Mouse (Mus musculus) forebrain, embryonic 10.5 days (tissue): ENCODE results near the gene Fancc. TPM values are rescaled to one million over a fixed set of nuclear protein-coding genes. Genes with fewer than 3 reads are reported as not detected.
A peak's percentile ranks its signal among the peaks of the same experiment; 100 is the strongest.

ENCODE experiments used
- DNase-seq: peaks from one replicate; pipeline ENCODE4 v3.0.0-alpha.2; 2017; ENCODE audit warnings: low spot score; ENCODE audit errors: extremely low spot score
- H3K27ac ChIP-seq: fragments of 300-500 bp; sonication (generic); 2 replicates; pipeline ENCODE4 v1.5.1; 2016; ENCODE audit warnings: mild to moderate bottlenecking
- H3K27me3 ChIP-seq: fragments of 300-500 bp; sonication (generic); 2 replicates; pipeline ENCODE4 v1.6.1; 2016; ENCODE audit warnings: mild to moderate bottlenecking; ENCODE audit not compliant: poor library complexity, severe bottlenecking
- H3K36me3 ChIP-seq: fragments of 300-500 bp; sonication (generic); replicated peaks from 2 replicates; pipeline ENCODE4 v1.6.1; 2016; ENCODE audit warnings: mild to moderate bottlenecking, moderate library complexity
- H3K4me1 ChIP-seq: fragments of 300-500 bp; sonication (generic); 2 replicates; pipeline ENCODE4 v1.6.1; 2016
- H3K4me3 ChIP-seq: fragments of 300-500 bp; sonication (generic); 2 replicates; pipeline ENCODE4 v1.5.1; 2016; ENCODE audit warnings: mild to moderate bottlenecking, moderate library complexity
- H3K9me3 ChIP-seq: fragments of 300-500 bp; sonication (generic); 2 replicates; pipeline ENCODE4 v1.6.1; 2016; ENCODE audit warnings: mild to moderate bottlenecking, moderate library complexity
- WGBS: fragments of 180-500 bp; shearing (Covaris S2); methylation state at CpG from one replicate; pipeline ENCODE4 v1.1.7; 2016; 5-methylcytosine and 5-hydroxymethylcytosine counted together
- polyA plus RNA-seq: library from polyadenylated mRNA; unstranded; fragments of >200 nt; fragmentation: Nextera tagmentation; extraction: Ambion mirVana; gene quantifications from 2 replicates; pipeline ENCODE4 v1.2.1, GENCODE M21; 2016

Fancc gene
- polyA plus RNA-seq, 1 experiment from 2014 or later: 22.4 TPM

DNA sequence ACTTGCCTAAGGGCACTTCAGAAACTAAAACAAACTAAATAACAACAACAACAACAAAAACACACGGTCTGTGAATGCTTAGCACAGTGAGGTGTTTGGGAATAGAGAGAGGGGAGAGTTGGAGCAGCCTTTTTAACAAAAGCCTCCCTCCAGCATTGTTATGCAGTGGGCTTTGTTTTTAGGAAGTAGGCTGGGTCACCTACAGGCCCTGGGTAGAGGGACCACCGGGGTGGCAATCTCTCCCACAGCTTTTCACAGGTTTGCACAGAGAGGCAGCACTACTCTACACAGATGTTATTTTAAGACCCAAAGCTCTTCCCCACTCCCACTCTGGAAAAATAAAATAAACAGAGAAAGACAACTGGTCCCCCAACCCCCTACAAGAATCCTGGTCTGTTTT is 31.8 kb upstream of the Fancc start:
- WGBS: 6% methylated on average over 2 of the region's 2 CpGs
- no peak for DNase-seq
- peaks cover 99% of the 10 kb centered on the region for H3K36me3 ChIP-seq
- H3K4me3 ChIP-seq: peak overlapping the region; percentile 12; the same call in 1 of the 2 replicates
- H3K4me1 ChIP-seq: peaks cover 74% of the 10 kb centered on the region
- H3K27ac ChIP-seq: peak overlapping the region; percentile 79
- no peaks in the 10 kb centered on the region for H3K9me3 ChIP-seq
- H3K27me3 ChIP-seq: peaks cover 13% of the 10 kb centered on the region; the same call in 1 of the 2 replicates

GRCm38 (mm10) chr13:63528164-63528675 is 31.1 kb upstream of the Fancc start:
- DNase-seq: peak; percentile 45
- H3K27ac ChIP-seq: peak overlapping the region; percentile 79
- no peaks in the 10 kb centered on the region for H3K9me3 ChIP-seq
- peak overlapping the region; percentile 12; the same call in 1 of the 2 replicates for H3K4me3 ChIP-seq
- peaks cover 80% of the 10 kb centered on the region for H3K4me1 ChIP-seq
- H3K36me3 ChIP-seq: peaks cover 99% of the 10 kb centered on the region
- peaks cover 13% of the 10 kb centered on the region; the same call in 1 of the 2 replicates for H3K27me3 ChIP-seq
- 8% methylated on average over 5 of the region's 5 CpGs for WGBS

DNA sequence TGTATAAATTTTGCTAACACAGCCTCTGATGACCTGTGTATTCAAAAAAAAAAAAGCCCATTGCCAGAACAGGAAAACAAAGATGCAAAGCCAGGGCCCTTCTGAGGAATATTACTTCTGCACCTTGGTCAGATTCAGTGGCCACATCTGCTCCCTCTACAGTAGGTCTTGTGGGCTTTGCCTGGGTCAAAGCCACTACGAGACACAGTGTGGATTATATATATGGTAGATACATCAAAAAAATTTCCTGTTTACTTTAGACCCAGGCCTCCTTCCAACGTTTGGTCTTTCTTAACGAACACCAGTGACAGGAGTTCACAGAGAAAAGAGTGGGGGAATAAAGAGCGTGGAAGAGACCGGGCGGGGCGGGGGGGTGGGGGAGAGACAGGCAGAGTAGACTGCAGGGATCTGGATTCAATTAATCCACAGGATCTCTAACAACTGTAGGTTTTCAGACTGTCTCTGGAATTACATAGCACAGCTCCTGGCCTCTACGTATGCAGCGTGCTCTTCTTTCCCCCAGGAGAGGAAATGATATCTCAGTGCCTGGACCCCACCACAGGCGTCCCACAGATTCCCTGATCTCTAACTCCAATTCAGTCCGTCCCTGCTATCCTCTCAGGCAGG is 28.6 kb upstream of the Fancc start:
- 58% methylated on average over 11 of the region's 11 CpGs for WGBS
- peaks cover 86% of the 10 kb centered on the region for H3K4me1 ChIP-seq
- peaks cover 13% of the 10 kb centered on the region; the same call in 1 of the 2 replicates for H3K27me3 ChIP-seq
- H3K4me3 ChIP-seq: no peak overlapping the region
- no peak overlapping the region; the same call in 1 of the 2 replicates for H3K27ac ChIP-seq
- H3K9me3 ChIP-seq: no peaks in the 10 kb centered on the region
- H3K36me3 ChIP-seq: peaks cover 98% of the 10 kb centered on the region
- no peak for DNase-seq

GRCm38 (mm10) chr13:63524608-63525570 is 27.8 kb upstream of the Fancc start:
- DNase-seq: no peak

GRCm38 (mm10) chr13:63524061-63524460 is 27.0 kb upstream of the Fancc start:
- no peak overlapping the region for H3K27ac ChIP-seq
- peaks cover 98% of the 10 kb centered on the region for H3K36me3 ChIP-seq
- no peak overlapping the region for H3K4me3 ChIP-seq
- H3K9me3 ChIP-seq: no peaks in the 10 kb centered on the region
- no peak for DNase-seq
- WGBS: 90% methylated on average over 2 of the region's 2 CpGs
- peaks cover 72% of the 10 kb centered on the region for H3K4me1 ChIP-seq
- peaks cover 13% of the 10 kb centered on the region; the same call in 1 of the 2 replicates for H3K27me3 ChIP-seq

More at GRCm38 (mm10) chr13:63524608-63525570, 27.8 kb upstream of the Fancc start:
- peak overlapping the region; percentile 48; the same call in 1 of the 2 replicates for H3K27ac ChIP-seq
- H3K4me3 ChIP-seq: no peak overlapping the region
- H3K9me3 ChIP-seq: no peaks in the 10 kb centered on the region
- WGBS: 71% methylated on average over 25 of the region's 25 CpGs
- peaks cover 98% of the 10 kb centered on the region for H3K36me3 ChIP-seq
- H3K27me3 ChIP-seq: peaks cover 13% of the 10 kb centered on the region; the same call in 1 of the 2 replicates
- peaks cover 78% of the 10 kb centered on the region for H3K4me1 ChIP-seq

GRCm38 (mm10) chr13:63522832-63523231 is 25.8 kb upstream of the Fancc start:
- Histone ChIP-seq H3K27me3 (peaks cover 12% of the 10 kb centered on the region; the same call in 1 of the 2 replicates), H3K4me1 (peaks cover 60% of the 10 kb centered on the region), H3K4me3 (no peak overlapping the region), H3K27ac (0 out of 2 replicates have a peak overlapping the region, but pooled peaks have one; percentile 20), H3K9me3 (no peaks in the 10 kb centered on the region), H3K36me3 (peaks cover 98% of the 10 kb centered on the region)
- no peak for DNase-seq
- WGBS: 83% methylated on average over 10 of the region's 10 CpGs

DNA sequence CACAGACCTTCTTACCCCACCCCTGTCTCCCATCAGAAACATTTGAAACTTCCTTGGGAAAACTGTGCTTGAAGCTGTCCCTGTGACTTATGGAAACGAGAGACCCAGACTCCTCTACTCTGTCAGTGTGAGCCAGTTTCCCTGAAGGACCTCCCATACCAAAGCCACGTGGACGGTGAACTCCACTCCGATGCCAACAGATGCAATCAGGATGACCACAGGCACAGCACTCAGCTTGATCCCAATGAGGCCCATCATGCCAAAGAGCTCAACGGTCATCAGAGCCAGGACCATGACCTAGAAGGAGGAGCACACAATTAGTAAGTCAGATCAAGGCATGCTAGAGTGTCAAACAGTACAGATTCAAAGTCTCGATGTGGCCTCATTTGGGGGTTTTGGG is 23.0 kb upstream of the Fancc start:
- Histone ChIP-seq H3K9me3 (no peaks in the 10 kb centered on the region), H3K4me3 (no peak overlapping the region), H3K27ac (no peak overlapping the region), H3K27me3 (no peaks in the 10 kb centered on the region), H3K4me1 (peaks cover 48% of the 10 kb centered on the region), H3K36me3 (peaks cover 98% of the 10 kb centered on the region)
- WGBS: 93% methylated on average over 6 of the region's 6 CpGs
- no peak for DNase-seq

DNA sequence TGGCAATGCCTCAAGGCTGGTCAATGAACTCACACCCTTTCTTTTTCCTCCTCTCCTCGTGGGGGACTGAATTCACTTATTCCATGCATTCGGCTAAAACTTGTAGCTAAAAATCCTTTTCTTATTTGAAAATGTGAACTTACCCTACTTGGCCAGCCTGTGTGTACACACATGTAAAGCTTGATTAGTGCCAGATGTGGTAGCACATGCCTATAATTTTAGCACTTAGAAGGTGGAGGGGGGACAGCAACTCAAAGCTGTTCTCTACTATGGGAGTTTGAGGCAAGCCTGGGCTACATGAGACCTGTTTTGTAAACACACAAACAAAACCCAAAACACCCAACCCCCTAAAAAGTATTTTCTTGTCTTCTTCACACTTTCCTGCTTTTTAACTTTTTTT is 19.5 kb upstream of the Fancc start:
- H3K4me1 ChIP-seq: peaks cover 53% of the 10 kb centered on the region
- no peak overlapping the region for H3K27ac ChIP-seq
- peaks cover 98% of the 10 kb centered on the region for H3K36me3 ChIP-seq

GRCm38 (mm10) chr13:63515542-63515941 is 18.5 kb upstream of the Fancc start:
- DNase-seq: no peak
- H3K4me1 ChIP-seq: peaks cover 63% of the 10 kb centered on the region
- H3K36me3 ChIP-seq: peaks cover 100% of the 10 kb centered on the region
- peak overlapping the region; percentile 85 for H3K27ac ChIP-seq
- H3K4me3 ChIP-seq: peak overlapping the region; percentile 13; the same call in 1 of the 2 replicates
- H3K9me3 ChIP-seq: no peaks in the 10 kb centered on the region
- no peaks in the 10 kb centered on the region for H3K27me3 ChIP-seq
- WGBS: 80% methylated on average over 5 of the region's 5 CpGs

More for the DNA sequence above, 19.5 kb upstream of the Fancc start:
- 92% methylated on average over 2 of the region's 2 CpGs for WGBS
- Histone ChIP-seq H3K27me3 (no peaks in the 10 kb centered on the region), H3K9me3 (no peaks in the 10 kb centered on the region), H3K4me3 (no peak overlapping the region)
- DNase-seq: no peak

GRCm38 (mm10) chr13:63514931-63515360 is 17.9 kb upstream of the Fancc start:
- peak overlapping the region; percentile 85 for H3K27ac ChIP-seq
- 31% methylated on average over 8 of the region's 8 CpGs for WGBS
- H3K4me1 ChIP-seq: peaks cover 63% of the 10 kb centered on the region
- DNase-seq: peak; percentile 56
- no peaks in the 10 kb centered on the region for H3K9me3 ChIP-seq
- H3K4me3 ChIP-seq: peak overlapping the region; percentile 13; the same call in 1 of the 2 replicates
- H3K27me3 ChIP-seq: no peaks in the 10 kb centered on the region
- peaks cover 100% of the 10 kb centered on the region for H3K36me3 ChIP-seq

DNA sequence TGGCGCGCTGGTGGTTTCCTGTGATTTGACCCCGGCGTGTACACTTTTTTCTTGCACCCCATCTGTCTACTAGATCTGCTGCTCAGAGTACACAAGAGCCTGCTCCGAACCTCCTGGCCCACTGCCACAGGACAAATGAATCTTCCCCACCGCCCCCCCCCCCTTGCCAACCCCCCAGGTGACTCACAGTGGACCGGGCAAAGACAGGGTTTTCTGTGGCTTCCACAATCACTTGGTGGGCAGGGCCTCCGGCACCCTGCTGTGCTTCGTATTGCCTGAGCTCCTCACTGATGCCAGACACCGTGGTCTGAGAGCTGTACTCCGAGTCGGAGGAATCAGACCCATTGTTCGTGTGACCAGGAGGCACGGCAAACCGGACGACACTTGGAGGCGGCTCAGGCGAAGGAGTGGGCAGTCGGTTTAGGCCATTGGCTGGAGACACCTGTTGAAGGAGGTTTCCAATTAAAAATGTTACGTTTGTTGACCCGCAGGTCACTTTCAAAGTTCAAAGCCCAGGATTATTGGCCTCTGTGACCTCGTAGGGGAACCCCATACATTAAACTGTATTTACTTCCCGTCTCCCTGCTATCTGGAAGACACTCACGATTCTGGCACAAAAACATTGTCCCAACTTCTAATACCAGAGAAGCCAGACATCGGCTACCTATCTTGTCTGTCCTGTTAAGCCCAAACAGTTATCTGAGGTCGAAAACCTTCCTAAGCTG is 16.5 kb upstream of the Fancc start:
- no peak for DNase-seq
- peaks cover 100% of the 10 kb centered on the region for H3K36me3 ChIP-seq
- 53% methylated on average over 26 of the region's 26 CpGs for WGBS

GRCm38 (mm10) chr13:63512411-63512810 is 15.3 kb upstream of the Fancc start:
- Histone ChIP-seq H3K36me3 (peaks cover 100% of the 10 kb centered on the region), H3K9me3 (no peaks in the 10 kb centered on the region), H3K4me3 (no peak overlapping the region), H3K4me1 (peaks cover 61% of the 10 kb centered on the region), H3K27me3 (no peaks in the 10 kb centered on the region), H3K27ac (peak overlapping the region; percentile 85)
- WGBS: 67% methylated on average over 6 of the region's 6 CpGs
- no peak for DNase-seq

More for the DNA sequence above, 16.5 kb upstream of the Fancc start:
- Histone ChIP-seq H3K9me3 (no peaks in the 10 kb centered on the region), H3K27me3 (no peaks in the 10 kb centered on the region), H3K27ac (peak overlapping the region; percentile 85), H3K4me3 (no peak overlapping the region), H3K4me1 (peaks cover 61% of the 10 kb centered on the region)
